Mouse (Mus musculus): ENCODE data around the gene Foxe1. TPM values are rescaled to one million over a fixed set of nuclear protein-coding genes. Genes with fewer than 3 reads are reported as not detected.

Foxe1 gene
- polyA plus RNA-seq, 1 experiment, result not detected

GRCm38 (mm10) chr4:46394388-46394787 lies 51.0 kb downstream of the Foxe1 start:
- no peak overlapping the region for H3K4me3 ChIP-seq (ENCODE audit: extremely low read depth, insufficient read depth, insufficient read length)
- WGBS, result 77% methylated on average over 2 of the region's 2 CpGs

GRCm38 (mm10) chr4:46395736-46396135 lies 52.3 kb downstream of the Foxe1 start:
- Histone ChIP-seq H3K4me3 (ENCODE audit: extremely low read depth, insufficient read depth, insufficient read length) (no peak overlapping the region), H3K36me3 (ENCODE audit: control insufficient read depth, insufficient read depth, low read length) (no peaks in the 10 kb centered on the region), H3K4me1 (ENCODE audit: control insufficient read depth, insufficient read depth, insufficient read length) (no peaks in the 10 kb centered on the region; the same call in 1 of the 2 replicates), H3K27me3 (ENCODE audit: control insufficient read depth, insufficient read depth, low read length) (no peaks in the 10 kb centered on the region), H3K27ac (ENCODE audit: insufficient read depth, low read length) (no peak overlapping the region)
- no peak for DNase-seq (ENCODE audit: low read depth in 1 of 2, low spot score in 2 of 2)
- WGBS, result 77% methylated on average over 5 of the region's 5 CpGs
- no peak for TF ChIP-seq POLR2A (IDR thresholded peaks at IDR 0.05; ENCODE audit: low read depth, low read length)
- no peak for TF ChIP-seq CTCF (IDR thresholded peaks at IDR 0.05; ENCODE audit: extremely low read depth, insufficient read depth, insufficient read length, insufficient replicate concordance)

More at GRCm38 (mm10) chr4:46394388-46394787, 51.0 kb downstream of the Foxe1 start:
- Histone ChIP-seq H3K27me3 (ENCODE audit: control insufficient read depth, insufficient read depth, low read length) (no peaks in the 10 kb centered on the region), H3K27ac (ENCODE audit: insufficient read depth, low read length) (no peak overlapping the region; the same call in 1 of the 2 replicates), H3K4me1 (ENCODE audit: control insufficient read depth, insufficient read depth, insufficient read length) (peaks cover 2% of the 10 kb centered on the region; the same call in 1 of the 2 replicates), H3K36me3 (ENCODE audit: control insufficient read depth, insufficient read depth, low read length) (no peaks in the 10 kb centered on the region)
- DNase-seq (ENCODE audit: low read depth in 1 of 2, low spot score in 2 of 2), result peak in 1 of 2 experiments; percentile 12
- TF ChIP-seq CTCF (IDR thresholded peaks at IDR 0.05; ENCODE audit: extremely low read depth, insufficient read depth, insufficient read length, insufficient replicate concordance) (no peak), POLR2A (IDR thresholded peaks at IDR 0.05; ENCODE audit: low read depth, low read length) (no peak)

Other genes starting within 250 kb of the Foxe1 start
- gene Ncbp1, start 205.0 kb upstream of the Foxe1 start, polyA plus RNA-seq (2012; rRNA removed), result 16.2 and 17.0 TPM in 2 replicates
- gene Tstd2, start 204.9 kb upstream of the Foxe1 start, polyA plus RNA-seq (2012; rRNA removed), result 8.9 and 12.1 TPM in 2 replicates
- gene Xpa, start 147.3 kb upstream of the Foxe1 start, polyA plus RNA-seq (2012; rRNA removed), result 10.5 and 27.5 TPM in 2 replicates
- 10.8 and 11.6 TPM in 2 replicates for gene Trmo, start 45.8 kb downstream of the Foxe1 start, polyA plus RNA-seq (2012; rRNA removed)
- gene Hemgn, start 69.9 kb downstream of the Foxe1 start, polyA plus RNA-seq (2012; rRNA removed), result 8.6 and 9.8 TPM in 2 replicates
- 19.1 and 26.6 TPM in 2 replicates for gene Anp32b, start 107.3 kb downstream of the Foxe1 start, polyA plus RNA-seq (2012; rRNA removed)
- 19.7 and 22.6 TPM in 2 replicates for gene Nans, start 145.6 kb downstream of the Foxe1 start, polyA plus RNA-seq (2012; rRNA removed)
- 26.9 and 45.0 TPM in 2 replicates for gene Trim14, start 192.5 kb downstream of the Foxe1 start, polyA plus RNA-seq (2012; rRNA removed)